Mouse (Mus musculus): ENCODE measurements around the gene B3galt4. TPM values are rescaled to one million over a fixed set of nuclear protein-coding genes. Genes with fewer than 3 reads are reported as not detected.

The B3galt4 gene
- polyA plus RNA-seq, 1 experiment: 3.6 TPM

DNA sequence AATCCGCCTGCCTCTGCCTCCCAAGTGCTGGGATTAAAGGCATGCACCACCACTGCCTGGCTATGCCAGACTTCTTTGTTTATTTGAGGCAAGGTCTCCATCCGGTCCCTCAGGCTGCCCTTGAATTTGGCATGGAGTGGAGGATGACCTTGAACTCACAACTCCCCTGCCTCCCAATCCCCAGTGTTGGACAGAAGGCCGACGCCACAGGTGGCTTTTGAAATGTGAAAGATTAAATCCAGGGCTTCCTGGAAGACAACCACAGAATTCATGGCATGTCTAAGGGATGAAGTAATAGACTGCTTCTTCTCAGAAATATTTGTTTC, 50.3 kb downstream of the B3galt4 start:
- TF ChIP-seq POLR2A (IDR thresholded peaks at IDR 0.05; ENCODE audit: insufficient read depth, low read length) (no peak), CTCF (IDR thresholded peaks at IDR 0.05; ENCODE audit: low read depth, low read length) (no peak), EP300 (IDR thresholded peaks at IDR 0.05; ENCODE audit: insufficient read depth, low read depth, low read length) (peak; percentile 97)
- Histone ChIP-seq H3K36me3 (ENCODE audit: control insufficient read depth, insufficient read depth, low read length, poor library complexity, severe bottlenecking) (no peaks in the 10 kb centered on the region), H3K9me3 (replicated peaks; ENCODE audit: control insufficient read depth, insufficient read depth, low read length, poor library complexity, severe bottlenecking) (no peaks in the 10 kb centered on the region), H3K4me1 (ENCODE audit: control insufficient read depth, insufficient read depth, low read length) (peaks cover 10% of the 10 kb centered on the region), H3K27ac (ENCODE audit: insufficient read depth, low read length) (peak overlapping the region; percentile 92), H3K9ac (ENCODE audit: low read depth, poor library complexity, severe bottlenecking) (peak overlapping the region; percentile 64; the same call in 1 of the 2 replicates), H3K27me3 (ENCODE audit: control insufficient read depth, insufficient read depth, low read length, poor library complexity, severe bottlenecking) (no peaks in the 10 kb centered on the region), H3K4me3 (ENCODE audit: low read depth, low read length) (no peak overlapping the region)

- Histone ChIP-seq H3K27ac (ENCODE audit: insufficient read depth, low read length) (peak overlapping the region; percentile 92), H3K27me3 (ENCODE audit: control insufficient read depth, insufficient read depth, low read length, poor library complexity, severe bottlenecking) (no peaks in the 10 kb centered on the region), H3K9ac (ENCODE audit: low read depth, poor library complexity, severe bottlenecking) (peak overlapping the region; percentile 64), H3K9me3 (replicated peaks; ENCODE audit: control insufficient read depth, insufficient read depth, low read length, poor library complexity, severe bottlenecking) (no peaks in the 10 kb centered on the region), H3K4me1 (ENCODE audit: control insufficient read depth, insufficient read depth, low read length) (peaks cover 10% of the 10 kb centered on the region), H3K36me3 (ENCODE audit: control insufficient read depth, insufficient read depth, low read length, poor library complexity, severe bottlenecking) (no peaks in the 10 kb centered on the region), H3K4me3 (ENCODE audit: low read depth, low read length) (no peak overlapping the region)
- TF ChIP-seq CTCF (IDR thresholded peaks at IDR 0.05; ENCODE audit: low read depth, low read length): no peak
- no peak for TF ChIP-seq POLR2A (IDR thresholded peaks at IDR 0.05; ENCODE audit: insufficient read depth, low read length)
- TF ChIP-seq EP300 (IDR thresholded peaks at IDR 0.05; ENCODE audit: insufficient read depth, low read depth, low read length): no peak
Observed at GRCm38 (mm10) chr17:33900281-33900988, 50.9 kb downstream of the B3galt4 start.

Other genes with a start within 250 kb of the B3galt4 start
- gene March2, start 232.8 kb downstream of the B3galt4 start, polyA plus RNA-seq (2011; ENCODE audit: insufficient read depth, insufficient read length, low read depth, missing spikeins): 17.1 and 19.1 TPM in 2 replicates
- gene Rab11b, start 191.0 kb downstream of the B3galt4 start, polyA plus RNA-seq (2011; ENCODE audit: insufficient read depth, insufficient read length, low read depth, missing spikeins): 57.9 and 73.6 TPM in 2 replicates
- 3.6 and 3.9 TPM in 2 replicates for gene Angptl4, start 169.7 kb downstream of the B3galt4 start, polyA plus RNA-seq (2011; ENCODE audit: insufficient read depth, insufficient read length, low read depth, missing spikeins)
- gene Kank3, start 141.0 kb downstream of the B3galt4 start, polyA plus RNA-seq (2011; ENCODE audit: insufficient read depth, insufficient read length, low read depth, missing spikeins): 40.0 and 44.7 TPM in 2 replicates
- 3,700 and 3,844 TPM in 2 replicates for gene Rps28, start 126.9 kb downstream of the B3galt4 start, polyA plus RNA-seq (2011; ENCODE audit: insufficient read depth, insufficient read length, low read depth, missing spikeins)
- gene Ndufa7, start 126.9 kb downstream of the B3galt4 start, polyA plus RNA-seq (2011; ENCODE audit: insufficient read depth, insufficient read length, low read depth, missing spikeins): 406 and 464 TPM in 2 replicates
- 30.6 and 35.7 TPM in 2 replicates for gene Cd320, start 108.4 kb downstream of the B3galt4 start, polyA plus RNA-seq (2011; ENCODE audit: insufficient read depth, insufficient read length, low read depth, missing spikeins)
- not detected in 2 replicates for gene Gm7029, start 77.7 kb downstream of the B3galt4 start, polyA plus RNA-seq (2011; ENCODE audit: insufficient read depth, insufficient read length, low read depth, missing spikeins)
- 155 and 186 TPM in 2 replicates for gene Kifc1, start 60.8 kb downstream of the B3galt4 start, polyA plus RNA-seq (2011; ENCODE audit: insufficient read depth, insufficient read length, low read depth, missing spikeins)
- gene Platr17, start 46.4 kb downstream of the B3galt4 start, polyA plus RNA-seq (2011; ENCODE audit: insufficient read depth, insufficient read length, low read depth, missing spikeins): 16.7 and 19.1 TPM in 2 replicates
- gene Daxx, start 42.1 kb downstream of the B3galt4 start, polyA plus RNA-seq (2011; ENCODE audit: insufficient read depth, insufficient read length, low read depth, missing spikeins): 40.2 and 42.3 TPM in 2 replicates
- gene Tapbp, start 35.6 kb downstream of the B3galt4 start, polyA plus RNA-seq (2011; ENCODE audit: insufficient read depth, insufficient read length, low read depth, missing spikeins): 81.0 and 97.3 TPM in 2 replicates
- 14.8 and 20.7 TPM in 2 replicates for gene Zbtb22, start 35.6 kb downstream of the B3galt4 start, polyA plus RNA-seq (2011; ENCODE audit: insufficient read depth, insufficient read length, low read depth, missing spikeins)
- 34.7 and 37.5 TPM in 2 replicates for gene Rgl2, start 21.9 kb downstream of the B3galt4 start, polyA plus RNA-seq (2011; ENCODE audit: insufficient read depth, insufficient read length, low read depth, missing spikeins)
- 146 and 152 TPM in 2 replicates for gene Pfdn6, start 11.1 kb downstream of the B3galt4 start, polyA plus RNA-seq (2011; ENCODE audit: insufficient read depth, insufficient read length, low read depth, missing spikeins)
- gene Wdr46, start 10.8 kb downstream of the B3galt4 start, polyA plus RNA-seq (2011; ENCODE audit: insufficient read depth, insufficient read length, low read depth, missing spikeins): 25.3 and 30.2 TPM in 2 replicates
- gene Vps52, start 4.3 kb upstream of the B3galt4 start, polyA plus RNA-seq (2011; ENCODE audit: insufficient read depth, insufficient read length, low read depth, missing spikeins): 18.3 and 19.0 TPM in 2 replicates
- 2,174 TPM in 2 replicates for gene Rps18, start 4.5 kb upstream of the B3galt4 start, polyA plus RNA-seq (2011; ENCODE audit: insufficient read depth, insufficient read length, low read depth, missing spikeins)
- gene H2-K1, start 48.9 kb upstream of the B3galt4 start, polyA plus RNA-seq (2011; ENCODE audit: insufficient read depth, insufficient read length, low read depth, missing spikeins): 98.4 and 103 TPM in 2 replicates
- gene Ring1, start 73.2 kb upstream of the B3galt4 start, polyA plus RNA-seq (2011; ENCODE audit: insufficient read depth, insufficient read length, low read depth, missing spikeins): 8.1 and 11.4 TPM in 2 replicates
- gene H2-Ke6, start 76.6 kb upstream of the B3galt4 start, polyA plus RNA-seq (2011; ENCODE audit: insufficient read depth, insufficient read length, low read depth, missing spikeins): 19.0 and 26.1 TPM in 2 replicates
- 57.2 and 68.8 TPM in 2 replicates for gene Slc39a7, start 80.2 kb upstream of the B3galt4 start, polyA plus RNA-seq (2011; ENCODE audit: insufficient read depth, insufficient read length, low read depth, missing spikeins)
- 37.7 and 38.2 TPM in 2 replicates for gene Rxrb, start 80.3 kb upstream of the B3galt4 start, polyA plus RNA-seq (2011; ENCODE audit: insufficient read depth, insufficient read length, low read depth, missing spikeins)
- 0.82 and 0.85 TPM in 2 replicates for gene Col11a2, start 87.9 kb upstream of the B3galt4 start, polyA plus RNA-seq (2011; ENCODE audit: insufficient read depth, insufficient read length, low read depth, missing spikeins)
- gene H2-Oa, start 140.9 kb upstream of the B3galt4 start, polyA plus RNA-seq (2011; ENCODE audit: insufficient read depth, insufficient read length, low read depth, missing spikeins): 1.4 TPM in 1 of 2 replicates, not detected in the other
- gene H2-DMa, start 168.1 kb upstream of the B3galt4 start, polyA plus RNA-seq (2011; ENCODE audit: insufficient read depth, insufficient read length, low read depth, missing spikeins): 5.9 and 8.3 TPM in 2 replicates
- gene Brd2, start 171.1 kb upstream of the B3galt4 start, polyA plus RNA-seq (2011; ENCODE audit: insufficient read depth, insufficient read length, low read depth, missing spikeins): 190 and 199 TPM in 2 replicates
- not detected in 2 replicates for gene H2-DMb2, start 191.8 kb upstream of the B3galt4 start, polyA plus RNA-seq (2011; ENCODE audit: insufficient read depth, insufficient read length, low read depth, missing spikeins)
- 0.65 and 1.1 TPM in 2 replicates for gene H2-DMb1, start 201.6 kb upstream of the B3galt4 start, polyA plus RNA-seq (2011; ENCODE audit: insufficient read depth, insufficient read length, low read depth, missing spikeins)
- 21.6 and 24.6 TPM in 2 replicates for gene Tap1, start 236.1 kb upstream of the B3galt4 start, polyA plus RNA-seq (2011; ENCODE audit: insufficient read depth, insufficient read length, low read depth, missing spikeins)
- gene Psmb9, start 236.3 kb upstream of the B3galt4 start, polyA plus RNA-seq (2011; ENCODE audit: insufficient read depth, insufficient read length, low read depth, missing spikeins): 8.7 and 10.2 TPM in 2 replicates
- 20.5 and 27.6 TPM in 2 replicates for gene Psmb8, start 246.2 kb upstream of the B3galt4 start, polyA plus RNA-seq (2011; ENCODE audit: insufficient read depth, insufficient read length, low read depth, missing spikeins)

All from ES-Bruce4 (cell line).